Mouse (Mus musculus): Measurements from ENCODE around the gene Cnn2.

DNA sequence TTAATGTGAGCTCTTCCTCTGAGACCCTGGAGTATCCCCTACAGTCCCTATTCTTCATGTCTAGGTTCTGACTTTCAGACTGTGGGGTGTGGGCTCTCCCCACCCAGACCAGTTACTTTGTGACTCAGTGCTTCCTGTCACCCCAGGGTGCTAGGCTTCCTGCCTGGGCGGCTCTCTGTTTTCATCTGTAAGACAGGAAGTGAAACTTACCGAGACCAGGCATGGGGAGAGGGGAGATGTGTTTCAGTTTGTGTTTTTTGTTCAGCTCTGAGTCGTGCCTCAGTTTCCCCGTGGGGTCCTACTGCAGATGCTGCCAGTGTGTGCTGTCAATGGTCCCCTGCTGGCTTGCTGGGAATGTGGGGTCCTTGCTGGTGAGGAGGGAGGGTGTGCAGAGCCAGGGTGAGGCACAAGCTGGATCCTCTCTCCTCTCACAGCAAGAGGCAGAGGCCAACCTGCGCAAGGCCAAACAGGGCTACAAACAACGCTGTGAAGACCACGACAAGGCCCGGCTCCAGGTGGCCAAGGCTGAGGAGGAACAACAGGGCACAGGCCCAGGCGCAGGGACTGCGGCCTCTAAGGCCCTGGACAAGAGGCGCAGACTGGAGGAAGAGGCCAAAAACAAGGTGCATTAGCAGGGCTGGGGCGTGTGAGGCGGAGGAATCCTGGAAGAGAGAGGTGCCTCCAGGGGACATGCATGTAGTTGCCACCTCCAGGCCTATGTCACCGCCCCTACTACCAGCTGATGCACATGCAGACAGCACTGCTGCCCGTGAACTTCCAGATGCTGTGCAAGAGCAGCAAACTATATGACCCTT, 36.1 kb downstream of the Cnn2 start:
- no peak for TF ChIP-seq CTCF (conservative IDR thresholded peaks at IDR 0.05; ENCODE audit: low read length)
- TF ChIP-seq POU5F1 (IDR thresholded peaks at IDR 0.05; ENCODE audit: borderline replicate concordance, low read length): no peak

Measured in E14TG2a.4 (cell line).